Mouse (Mus musculus) CD4-positive helper T cell, adult 2 months (primary cell): Measurements from ENCODE around the gene Csf2.
"Not testable (repeated sequence)": the region's sequence is repeated elsewhere in the genome, so short reads cannot be mapped to it uniquely, and the experiment has no call there.

Experiments used
- DNase-seq: peaks from one replicate; pipeline ENCODE4 v3.0.0-alpha.2; 2012; ENCODE audit warnings: low read depth, missing footprints, low spot score

Gene Csf2

DNA sequence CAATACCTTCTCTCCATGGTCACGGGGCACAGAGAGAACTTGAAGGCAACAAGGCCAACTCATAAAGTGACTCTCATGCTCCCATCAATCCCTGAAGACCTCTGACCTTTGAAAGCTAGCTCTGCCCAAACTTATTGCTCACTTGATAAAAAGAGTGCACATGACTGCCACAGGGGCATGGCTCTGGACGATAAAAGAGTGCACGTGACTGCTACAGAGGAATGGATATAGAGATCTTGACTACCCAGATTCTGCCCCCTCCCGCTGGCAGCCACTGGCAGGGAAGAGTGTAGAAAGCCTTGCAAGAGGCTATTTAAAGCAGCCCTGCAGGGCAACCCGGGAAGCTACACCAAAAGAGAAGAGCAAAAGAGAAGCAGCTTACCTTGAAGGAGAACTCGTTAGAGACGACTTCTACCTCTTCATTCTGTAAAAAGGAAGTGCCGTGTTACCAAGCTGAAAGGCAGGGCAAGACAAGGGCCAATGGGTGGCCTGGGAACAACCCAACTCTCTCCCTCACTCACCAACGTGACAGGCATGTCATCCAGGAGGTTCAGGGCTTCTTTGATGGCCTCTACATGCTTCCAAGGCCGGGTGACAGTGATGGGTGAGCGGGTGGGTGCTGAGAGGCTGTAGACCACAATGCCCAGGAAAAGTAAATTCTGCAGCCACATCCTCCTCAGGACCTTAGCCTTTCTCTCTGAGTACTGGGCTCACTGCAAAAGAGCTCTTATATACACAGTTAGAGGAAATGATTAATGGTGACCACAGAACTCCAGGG lies at the start of gene Csf2:
TSS of gene Csf2 (minus strand) at position 728 of the 778 bp plus-strand sequence.
- DNase-seq: peak; percentile 31

DNA sequence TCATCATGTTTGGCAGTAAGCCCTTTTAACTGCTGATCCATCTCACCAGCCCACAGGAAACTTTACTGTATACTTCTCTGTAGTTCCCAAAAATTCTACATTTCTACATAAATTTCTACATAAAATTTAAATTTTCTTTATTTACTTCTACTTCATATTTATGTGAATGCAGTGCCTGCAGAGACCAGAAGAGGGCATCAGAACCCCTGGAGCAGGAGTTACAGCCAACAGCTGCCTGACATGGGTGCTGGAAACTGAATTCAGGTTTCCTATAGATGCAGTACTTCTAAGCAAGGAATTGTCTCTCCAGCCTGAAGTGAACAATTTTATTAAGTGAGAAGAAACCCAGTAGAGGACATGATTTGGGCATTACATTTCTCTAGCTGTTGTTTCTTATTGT lies 49.3 kb upstream of the Csf2 start:
- no peak for DNase-seq

DNA sequence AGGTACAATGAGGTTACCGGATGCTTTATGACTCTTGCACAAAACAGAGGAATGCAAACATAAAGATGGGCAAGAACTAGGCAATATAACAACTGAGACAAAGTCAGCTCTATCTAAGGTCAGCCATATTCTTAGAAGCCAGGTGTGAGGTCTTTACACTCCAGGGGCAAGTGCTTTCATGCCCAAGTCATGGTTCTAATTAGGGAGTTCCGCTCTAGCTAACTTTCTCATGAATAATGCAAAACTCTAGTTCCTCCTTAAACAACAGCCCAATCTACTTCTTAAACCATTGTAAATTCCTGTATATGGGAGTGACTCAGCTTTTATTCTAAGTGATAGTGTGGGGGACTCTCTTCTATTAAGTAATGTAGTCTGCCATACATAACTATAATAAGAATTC lies 48.0 kb upstream of the Csf2 start:
- DNase-seq: not testable (repeated sequence)

DNA sequence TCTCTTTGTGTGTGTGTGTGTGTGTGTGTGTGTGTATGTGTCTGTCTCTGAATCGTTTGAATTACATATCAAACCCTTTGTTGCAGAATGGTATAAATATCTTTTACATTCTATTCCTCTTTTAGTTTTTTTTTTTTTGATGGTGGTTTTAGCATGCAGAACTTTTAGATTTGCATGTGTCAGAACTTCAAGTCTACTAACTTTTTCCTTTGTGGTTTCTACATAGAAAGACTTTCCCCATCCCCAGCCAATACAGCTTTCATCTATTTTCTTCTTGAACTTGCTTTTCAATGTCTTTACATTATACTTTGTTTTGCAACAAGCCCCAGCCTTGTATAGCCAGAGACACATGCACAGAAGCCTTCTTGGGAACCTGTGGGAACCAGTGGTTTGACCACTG lies 47.3 kb upstream of the Csf2 start:
- peak; percentile 46 for DNase-seq

DNA sequence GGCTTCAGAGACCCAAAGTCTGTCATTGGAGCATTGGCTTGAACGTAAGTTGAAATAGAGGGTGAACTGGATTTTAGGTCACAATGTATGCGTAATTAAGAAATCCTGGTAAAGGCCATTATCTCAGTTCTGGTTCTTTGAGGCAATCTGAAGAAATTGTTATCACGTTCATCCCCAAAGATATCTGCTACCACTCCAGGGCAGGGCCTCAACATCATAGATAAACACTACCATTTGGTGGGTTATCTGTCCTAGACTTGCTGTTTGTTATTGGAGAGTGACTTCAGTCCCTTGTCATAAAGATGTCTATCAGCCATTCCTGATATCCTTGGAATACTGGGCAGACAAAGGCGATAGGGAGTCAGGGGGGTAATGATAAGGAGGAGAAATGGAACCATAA lies 46.5 kb upstream of the Csf2 start:
- no peak for DNase-seq

DNA sequence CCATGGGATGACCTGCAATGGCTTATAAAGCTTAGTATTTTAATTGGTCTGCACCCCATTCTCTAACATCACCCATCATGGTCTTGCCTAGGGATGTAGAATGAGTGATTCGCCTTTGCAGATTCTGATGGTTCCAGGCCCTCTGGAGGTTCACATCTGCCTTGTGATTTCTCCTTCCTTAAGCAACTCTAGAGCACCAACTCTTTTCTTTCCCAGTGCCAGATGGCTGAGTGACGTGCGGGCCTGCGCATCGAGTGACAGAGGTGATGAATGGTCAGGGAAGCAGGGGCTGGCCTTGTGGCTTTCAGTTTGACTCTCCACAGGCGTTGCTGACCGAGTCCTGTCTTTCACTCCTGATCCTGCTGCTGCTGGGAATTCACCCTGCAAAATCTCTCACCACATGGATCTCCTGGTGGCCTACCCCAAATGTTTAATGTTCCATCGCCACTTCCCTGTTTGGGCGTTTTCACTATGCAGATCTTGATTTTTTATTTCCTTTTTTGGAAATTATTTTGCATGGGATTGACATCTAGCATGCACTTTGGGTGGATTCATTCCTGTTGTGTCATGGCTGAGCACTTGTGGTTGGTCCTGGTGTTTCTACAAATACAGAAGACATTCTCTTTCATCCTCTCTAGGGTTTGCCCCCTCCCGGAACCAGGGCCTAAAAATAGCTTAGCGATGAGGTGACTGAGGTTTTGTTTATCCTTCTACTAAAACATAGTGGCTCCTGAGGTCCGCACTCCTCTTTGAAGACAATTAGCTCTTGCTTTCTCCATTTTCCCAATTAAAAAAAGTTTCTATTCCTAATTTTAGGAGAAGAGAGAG lies 44.7 kb upstream of the Csf2 start:
- DNase-seq: no peak

DNA sequence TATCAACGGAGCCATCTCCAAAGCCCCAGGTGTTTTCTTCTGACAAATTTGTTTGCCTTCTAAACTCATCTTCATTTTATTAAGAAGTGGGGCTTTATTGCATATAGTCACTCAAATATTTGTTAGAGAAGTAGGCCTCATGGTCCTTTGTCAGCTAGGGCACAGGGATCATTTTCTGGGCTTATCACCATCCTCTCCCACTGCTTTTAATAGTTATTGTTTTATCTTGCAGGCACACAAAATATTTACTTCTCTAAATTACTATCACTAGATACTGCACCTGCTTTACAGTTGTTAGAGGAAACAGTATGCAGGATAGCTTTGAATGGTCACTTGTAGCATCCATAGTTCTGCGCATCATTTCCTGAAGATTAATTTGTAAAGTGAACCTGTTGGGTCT lies 42.7 kb upstream of the Csf2 start:
- no peak for DNase-seq

DNA sequence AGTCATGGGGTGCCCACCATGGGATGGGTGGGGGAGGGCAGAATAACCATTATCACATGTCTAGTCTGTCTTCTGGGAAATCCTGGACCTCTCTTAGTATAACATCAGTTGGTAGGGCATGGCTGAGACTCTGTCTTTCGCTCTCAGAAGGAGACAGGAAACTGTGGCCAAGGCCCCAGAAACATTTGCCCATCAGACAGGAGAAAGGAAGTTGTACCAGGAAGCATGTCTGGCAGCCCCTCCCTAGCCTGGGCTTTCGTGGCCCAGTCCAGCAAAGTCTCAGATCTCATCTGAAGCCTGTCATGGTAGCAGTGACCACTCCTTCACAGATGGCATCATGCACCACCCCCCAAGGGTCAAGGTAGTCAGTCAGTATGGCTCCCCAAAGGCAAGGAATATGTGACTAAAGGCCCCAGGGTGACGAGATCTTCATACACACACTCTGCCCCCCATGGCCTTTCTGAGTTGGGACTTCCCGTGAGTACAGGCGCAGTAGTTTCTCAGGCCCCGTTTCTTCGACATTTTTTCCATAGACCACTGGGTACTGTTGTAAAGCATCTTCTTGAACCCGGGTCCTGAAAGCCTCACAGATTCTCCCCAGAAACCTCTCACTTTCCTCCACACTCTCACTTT lies 38.5 kb upstream of the Csf2 start:
- peak; percentile 39 for DNase-seq

DNA sequence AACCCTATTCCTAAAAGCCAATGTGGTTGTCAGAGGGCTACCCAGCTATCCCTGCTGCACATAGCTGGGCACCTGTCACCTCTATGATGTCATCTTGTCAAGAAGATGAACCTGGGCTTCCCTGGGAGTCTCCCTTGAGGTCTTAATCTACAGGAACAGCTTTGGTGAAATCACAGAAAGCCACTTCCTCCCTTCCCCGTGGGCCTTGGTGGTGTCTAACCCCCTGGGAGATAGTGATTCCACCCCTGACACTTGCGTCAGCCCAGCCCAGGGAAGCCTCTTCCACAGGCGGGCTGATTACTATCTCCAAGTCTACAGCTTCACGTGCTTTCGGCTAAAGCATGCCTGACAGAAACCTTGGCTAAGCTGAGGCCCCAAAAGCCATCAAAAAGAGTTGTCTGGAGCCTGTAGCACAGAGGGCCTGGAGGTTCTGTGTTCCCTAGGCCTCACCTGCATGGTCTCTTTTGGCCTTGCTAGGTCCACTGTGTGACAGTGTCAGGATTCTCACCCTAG lies 22.0 kb upstream of the Csf2 start:
- DNase-seq: peak; percentile 62

DNA sequence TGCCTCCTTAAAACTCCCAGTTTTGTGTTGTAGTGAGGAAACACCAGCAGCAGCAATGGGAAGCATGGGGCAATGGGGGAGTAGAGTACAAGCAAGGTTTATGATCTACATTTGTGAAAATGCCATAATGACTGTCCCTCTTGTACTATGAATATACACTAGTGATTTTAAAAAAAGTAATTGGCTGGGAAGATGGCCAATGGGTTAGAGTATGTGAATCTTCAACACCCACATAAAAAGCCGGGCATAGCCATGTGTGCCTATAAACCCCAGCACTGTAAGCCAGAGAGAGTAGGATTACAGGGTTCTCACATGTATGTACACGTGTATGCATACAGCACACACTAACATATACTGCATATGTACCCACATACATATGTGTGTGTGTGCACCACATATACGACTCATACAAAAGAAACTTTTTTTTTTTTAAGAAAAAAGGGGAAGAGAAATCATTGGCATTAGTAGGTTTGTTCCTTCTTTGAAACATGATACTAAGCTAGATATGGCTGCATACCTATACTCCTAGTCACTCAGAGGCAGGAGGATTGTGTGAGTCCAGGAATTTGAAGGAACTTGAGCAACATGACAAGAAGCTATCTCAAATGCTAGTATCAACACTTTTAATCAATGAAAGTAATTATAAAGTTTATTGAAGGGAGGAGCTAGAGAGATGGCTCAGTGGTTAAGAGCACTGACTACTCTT lies 19.9 kb upstream of the Csf2 start:
- DNase-seq: no peak

DNA sequence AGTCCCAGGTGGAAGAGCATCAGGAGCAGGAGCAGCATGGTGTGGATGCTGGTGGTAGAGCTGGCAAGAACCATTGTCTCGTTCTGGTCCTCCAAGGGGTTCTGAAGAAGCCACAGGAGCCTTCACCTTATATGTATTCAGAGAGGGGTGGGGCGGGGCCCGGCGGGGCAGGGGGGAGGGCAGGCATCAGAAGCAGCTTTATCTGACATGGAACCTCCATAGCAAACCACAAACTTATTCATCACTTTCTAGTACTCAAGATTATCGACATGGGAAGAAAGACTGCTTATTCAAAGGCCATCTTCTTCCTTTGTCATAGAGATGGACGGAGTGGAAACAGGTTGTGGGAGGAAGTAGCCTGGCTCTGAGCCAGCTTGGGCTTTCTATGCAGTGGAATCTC lies 17.7 kb upstream of the Csf2 start, which contains the start of gene Il3:
TSS of gene Il3 (minus strand) at position 101 of the 400 bp plus-strand sequence.
- no peak for DNase-seq

DNA sequence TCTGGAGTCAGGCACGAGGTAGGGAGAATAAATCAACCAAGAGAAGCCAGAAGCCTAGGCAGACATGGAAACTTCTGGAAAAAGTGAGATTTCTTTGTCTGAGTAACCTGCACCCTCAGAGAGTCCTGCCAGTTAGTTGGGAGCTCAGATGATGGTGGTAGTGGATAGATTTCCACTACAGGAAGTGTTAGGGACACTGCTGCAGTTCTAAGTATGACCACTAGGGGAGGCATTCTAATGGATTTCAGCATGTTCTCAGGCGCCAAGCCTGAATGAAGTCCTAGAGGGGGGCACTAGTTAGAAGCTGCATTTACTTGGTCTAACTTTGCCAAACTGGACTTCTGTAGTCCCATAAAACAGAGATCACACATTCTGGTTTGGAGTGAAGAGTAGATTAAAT lies 15.1 kb upstream of the Csf2 start:
- DNase-seq: peak; percentile 73

DNA sequence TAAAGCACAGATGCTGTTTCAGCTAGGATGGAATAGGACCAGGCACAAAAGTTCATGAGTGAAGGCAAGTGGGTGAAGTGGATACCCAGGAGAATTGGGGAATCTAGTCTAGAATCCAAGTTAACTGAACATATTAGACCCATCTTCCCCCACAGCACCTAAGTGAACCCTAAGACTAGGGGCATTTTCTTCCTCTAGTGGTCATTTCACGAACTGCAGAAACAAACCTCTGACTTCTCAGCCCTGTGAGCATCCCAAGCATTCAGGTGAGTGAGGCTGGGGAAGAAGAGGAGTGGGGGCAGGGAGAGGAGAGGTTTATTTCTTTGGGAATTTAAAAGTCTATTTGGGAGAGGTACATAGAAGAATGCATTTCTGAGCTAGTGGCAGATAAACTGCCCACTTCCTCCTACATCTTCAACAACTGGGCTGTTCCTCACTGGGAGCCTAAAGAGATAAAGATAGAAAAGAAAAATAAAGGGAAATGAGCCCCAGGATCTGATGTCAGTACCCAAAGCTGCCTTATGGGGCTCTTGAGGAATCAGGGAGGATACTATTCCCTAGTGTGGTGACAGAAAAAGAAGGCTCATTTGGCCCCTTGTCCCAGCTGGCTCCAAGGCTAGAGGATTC lies 14.1 kb upstream of the Csf2 start:
- no peak for DNase-seq

DNA sequence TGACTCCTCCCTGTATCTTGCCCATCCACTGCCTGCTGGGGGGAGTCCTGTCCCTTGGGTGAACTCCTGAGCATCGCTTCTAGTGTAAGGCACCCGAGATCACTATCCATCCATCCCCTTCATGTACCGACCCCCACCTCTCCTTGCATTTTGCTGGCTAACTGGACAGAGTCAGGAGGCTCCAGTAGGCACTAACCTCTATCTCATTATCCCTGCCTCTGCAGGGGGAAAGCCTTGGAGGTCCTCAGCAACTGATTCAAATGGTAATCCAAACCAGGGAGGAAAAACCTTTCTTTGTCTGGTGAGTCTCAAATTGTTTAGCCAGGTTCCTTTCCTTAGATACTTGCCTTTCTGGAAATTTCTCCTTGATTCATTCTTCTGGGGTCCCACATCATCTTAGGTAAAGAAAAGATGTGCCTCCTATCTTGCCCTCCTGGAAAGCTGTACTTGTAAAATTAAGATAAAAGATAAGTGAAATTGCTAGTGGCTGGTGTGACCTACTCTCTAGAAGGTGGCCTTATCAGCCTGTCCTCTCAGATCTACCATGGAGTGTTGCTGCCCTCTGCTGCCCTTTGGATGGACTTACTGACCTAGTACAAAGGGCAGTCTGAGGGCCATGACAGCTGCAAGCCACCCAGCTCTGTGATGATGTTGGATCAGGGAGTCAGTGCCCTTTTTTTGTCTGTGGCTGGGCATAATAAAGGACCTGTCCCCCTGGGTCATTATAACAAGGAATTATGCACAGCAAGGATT lies 7.3 kb upstream of the Csf2 start:
- peak; percentile 80 for DNase-seq

DNA sequence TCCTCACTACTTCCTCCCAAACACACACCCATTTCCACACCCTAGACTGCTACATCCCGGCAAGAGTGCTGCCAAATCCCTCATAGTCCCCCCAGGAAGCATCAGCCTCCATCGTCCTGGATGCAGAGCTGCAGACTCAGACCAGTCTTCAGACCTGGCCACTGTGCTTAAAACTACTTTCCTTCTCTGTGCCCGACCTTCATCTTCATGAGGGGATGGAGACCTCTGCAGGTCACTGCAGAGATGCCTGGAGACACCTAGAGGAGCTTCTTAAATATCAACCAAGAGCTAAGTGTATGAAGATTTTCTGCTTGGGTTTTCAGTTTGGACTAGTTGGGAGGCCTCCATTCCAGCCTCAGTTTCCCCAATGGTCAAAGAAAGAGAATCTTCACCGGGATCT lies 4.6 kb upstream of the Csf2 start:
- peak; percentile 57 for DNase-seq

DNA sequence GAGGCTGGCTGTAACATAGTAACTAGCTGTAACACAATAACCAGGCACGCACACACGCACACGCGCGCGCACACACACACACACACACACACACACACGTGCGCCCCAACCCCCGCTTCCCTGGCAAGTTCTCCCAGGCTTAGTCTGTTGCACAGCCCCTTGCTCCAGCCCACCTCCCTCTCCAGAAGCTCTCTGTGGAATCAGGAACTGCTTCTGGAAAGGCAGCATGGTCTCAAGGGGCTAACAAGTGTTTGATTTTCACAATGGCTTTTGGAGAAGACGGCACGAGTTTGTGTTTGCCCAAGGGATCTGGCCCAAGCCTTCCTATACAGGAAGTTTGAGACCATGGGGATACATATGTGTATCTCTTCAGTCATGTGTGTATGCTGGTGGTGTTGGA lies 1.1 kb upstream of the Csf2 start:
- DNase-seq: no peak

DNA sequence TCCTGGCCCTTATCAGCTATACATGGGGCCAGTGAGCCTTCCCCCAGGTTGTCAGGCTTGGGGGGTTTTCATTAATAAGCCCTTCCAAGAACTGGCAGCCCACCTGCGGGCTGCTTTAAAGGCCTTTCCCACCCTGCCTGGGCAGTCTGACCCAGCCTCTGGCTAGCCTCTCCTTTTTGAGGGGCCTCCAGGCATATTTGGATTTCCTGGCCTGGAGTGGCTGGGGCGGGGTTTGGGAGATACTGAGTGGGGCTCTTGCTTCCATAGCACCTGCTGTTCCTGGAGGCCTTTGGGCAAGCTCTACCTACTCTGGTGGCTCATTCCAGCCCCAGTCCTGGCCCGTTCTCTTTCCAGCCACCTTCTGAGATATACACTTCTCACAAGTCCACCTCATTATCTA lies 281 bp upstream of the Csf2 start:
- no peak for DNase-seq

DNA sequence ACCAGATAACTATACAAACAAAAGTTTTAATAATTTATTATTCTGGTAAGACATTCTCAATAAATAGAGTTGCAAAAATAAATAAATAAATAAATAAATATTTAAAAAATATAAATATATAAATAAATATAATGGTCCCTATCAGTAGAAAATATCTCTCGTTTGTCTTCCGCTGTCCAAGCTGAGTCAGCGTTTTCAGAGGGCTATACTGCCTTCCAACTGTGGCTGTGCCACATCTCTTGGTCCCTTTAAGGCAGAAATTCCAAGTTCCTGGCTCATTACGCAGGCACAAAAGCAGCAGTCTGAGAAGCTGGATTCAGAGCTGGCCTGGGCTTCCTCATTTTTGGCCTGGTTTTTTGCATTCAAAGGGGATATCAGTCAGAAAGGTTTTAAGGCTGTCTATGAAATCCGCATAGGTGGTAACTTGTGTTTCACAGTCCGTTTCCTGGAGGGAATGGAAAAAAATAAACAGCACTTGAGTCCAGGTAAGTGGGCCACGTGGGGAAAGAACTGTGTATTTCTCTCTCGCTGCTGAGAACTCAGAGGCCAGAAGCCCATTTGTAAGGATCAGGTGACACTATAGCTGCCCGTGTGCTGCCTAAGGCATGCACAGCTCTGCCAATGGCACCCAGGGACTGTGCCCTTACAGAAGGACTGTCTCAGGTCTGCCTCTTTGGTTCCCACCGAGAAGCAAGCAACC lies 2.1 kb downstream of the Csf2 start:
- no peak for DNase-seq

DNA sequence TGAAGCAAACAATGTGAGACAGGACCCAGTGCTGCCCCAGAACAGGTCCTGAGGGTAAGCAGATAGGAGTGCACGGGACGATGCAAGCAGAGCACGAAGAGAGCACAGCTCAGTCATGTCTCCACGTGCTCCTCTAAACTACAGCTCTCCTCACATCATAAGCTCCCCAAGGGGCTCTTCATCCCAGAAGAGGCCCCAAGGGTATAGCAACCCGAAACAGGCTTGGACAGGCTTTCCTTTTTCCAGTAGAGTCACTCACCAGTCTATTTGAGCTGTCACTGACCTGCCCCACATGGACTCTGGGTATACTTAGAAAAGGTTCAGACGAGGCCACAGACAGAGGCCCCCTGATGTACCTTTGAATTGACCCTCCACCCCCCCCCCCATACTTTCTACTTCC lies 5.0 kb downstream of the Csf2 start:
- no peak for DNase-seq

DNA sequence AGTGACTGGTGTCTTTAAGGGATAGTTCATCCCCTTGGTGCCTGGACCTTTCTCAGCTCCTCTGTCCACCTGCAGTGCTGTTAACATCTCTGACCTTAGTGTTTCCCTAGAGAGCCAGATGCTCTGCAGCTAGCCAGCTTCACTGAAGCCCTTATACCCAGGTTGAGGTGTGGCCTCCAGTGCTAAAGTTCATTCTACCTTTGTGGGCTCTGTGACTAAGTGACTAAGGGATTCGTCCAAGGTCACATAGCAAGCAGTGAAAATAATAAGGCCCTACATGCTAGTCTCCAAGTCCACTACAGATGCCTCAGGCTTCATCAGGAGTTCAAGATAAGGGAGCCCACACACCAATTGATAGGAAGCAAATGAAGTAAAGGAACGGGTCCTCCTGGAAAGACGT lies 7.0 kb downstream of the Csf2 start:
- DNase-seq: no peak
